Comparison of ENCODE assay signal across 10 mouse cellular contexts in the genomic region with DNA sequence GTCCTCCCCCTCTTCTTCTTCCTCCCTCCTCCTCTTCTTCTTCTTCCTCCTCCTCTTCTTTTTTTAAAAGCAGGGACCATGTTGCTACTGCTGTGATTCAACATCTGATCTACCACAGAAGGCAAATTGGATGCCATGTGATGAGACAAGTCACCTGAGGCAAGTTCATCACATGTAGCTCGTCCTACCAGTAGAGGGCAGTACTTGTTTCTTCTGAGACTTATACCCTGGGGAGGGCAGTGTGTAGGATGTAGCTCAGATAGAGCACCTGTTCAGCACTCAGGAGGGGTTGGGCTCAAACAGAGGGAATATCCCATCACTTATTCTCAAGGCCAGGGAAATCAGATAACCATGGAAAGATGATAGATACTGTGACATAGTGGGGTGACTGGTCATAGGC. TPM values are rescaled to one million over a fixed set of nuclear protein-coding genes. Genes with fewer than 3 reads are reported as not detected.
DNase-seq lines count a peak whose midpoint lies in the region; ATAC-seq and TF ChIP-seq lines count a peak whose summit lies in the region.
"Had no signal": no experiment of that assay in that cellular context is flagged by ENCODE, and none has a peak within 500 bp of the region (broad histone marks: within the 10 kb centered on the region; RNA-seq: fewer than 3 reads in every experiment).

No protein-coding gene starts in this region.

- H3K9me3 ChIP-seq in ES-Bruce4 (replicated peaks; ENCODE audit: control insufficient read depth, insufficient read depth, low read length, poor library complexity, severe bottlenecking), result no peaks in the 10 kb centered on the region
- H3K9me3 ChIP-seq in lung, embryonic 14.5 days (ENCODE audit: low read depth, low read length), result no peaks in the 10 kb centered on the region
- H3K9me3 ChIP-seq in forebrain, embryonic 11.5 days (ENCODE audit: control insufficient read depth, low read length), result no peaks in the 10 kb centered on the region
- H3K9me3 ChIP-seq: limb, embryonic 15.5 days had no signal

- no peak overlapping the region for H3K4me2 ChIP-seq in lung, embryonic 14.5 days
- H3K4me2 ChIP-seq in forebrain, embryonic 11.5 days (ENCODE audit: low read depth, low read length, severe bottlenecking), result no peak overlapping the region
- H3K4me2 ChIP-seq: limb, embryonic 15.5 days had no signal

- peak; percentile 20 to 24 for DNase-seq in kidney, postnatal 36 days
- DNase-seq in kidney, postnatal 4 days, result no peak
- peak; percentile 2 for DNase-seq in T-cell, adult 2 months (ENCODE audit: low spot score)
- DNase-seq in lung, embryonic 14.5 days, result peak; percentile 34
- DNase-seq in forebrain, embryonic 11.5 days (ENCODE audit: low spot score), result no peak
- DNase-seq in testis, postnatal 14 days (ENCODE audit: low spot score), result no peak
- DNase-seq: cerebellum, postnatal 14 days had no signal

- H3K4me1 ChIP-seq in ES-Bruce4 (ENCODE audit: control insufficient read depth, insufficient read depth, low read length), result no peaks in the 10 kb centered on the region
- H3K4me1 ChIP-seq in lung, embryonic 14.5 days (ENCODE audit: insufficient read depth), result no peaks in the 10 kb centered on the region
- H3K4me1 ChIP-seq in forebrain, embryonic 11.5 days (replicated peaks; ENCODE audit: control insufficient read depth, insufficient read depth, low read length), result no peaks in the 10 kb centered on the region
- H3K4me1 ChIP-seq: limb, embryonic 15.5 days had no signal

- TF ChIP-seq POLR2A in ES-Bruce4 (IDR thresholded peaks at IDR 0.05; ENCODE audit: insufficient read depth, low read length), result no peak

- no peak overlapping the region for H3K9ac ChIP-seq in ES-Bruce4 (ENCODE audit: low read depth, poor library complexity, severe bottlenecking)
- no peak overlapping the region for H3K9ac ChIP-seq in lung, embryonic 14.5 days
- no peak overlapping the region for H3K9ac ChIP-seq in forebrain, embryonic 11.5 days (ENCODE audit: low read length)
- H3K9ac ChIP-seq: limb, embryonic 15.5 days had no signal

- no peak overlapping the region for H3K27ac ChIP-seq in ES-Bruce4 (ENCODE audit: insufficient read depth, low read length)
- no peak overlapping the region for H3K27ac ChIP-seq in lung, embryonic 14.5 days (ENCODE audit: low read depth)
- no peak overlapping the region for H3K27ac ChIP-seq in forebrain, embryonic 11.5 days (ENCODE audit: low read depth, low read length)
- H3K27ac ChIP-seq: limb, embryonic 15.5 days had no signal

- no peak for TF ChIP-seq EP300 in ES-Bruce4 (IDR thresholded peaks at IDR 0.05; ENCODE audit: insufficient read depth, low read depth, low read length)

- 25% methylated on average over 1 of the region's 1 CpGs for WGBS in lung, embryonic 14.5 days
- 66% methylated on average over 1 of the region's 1 CpGs for WGBS in forebrain, embryonic 11.5 days

- H3K27me3 ChIP-seq in ES-Bruce4 (ENCODE audit: control insufficient read depth, insufficient read depth, low read length, poor library complexity, severe bottlenecking), result no peaks in the 10 kb centered on the region
- no peaks in the 10 kb centered on the region for H3K27me3 ChIP-seq in lung, embryonic 14.5 days (ENCODE audit: insufficient read depth, low read length)
- H3K27me3 ChIP-seq in forebrain, embryonic 11.5 days (ENCODE audit: control insufficient read depth, insufficient read depth, low read length), result no peaks in the 10 kb centered on the region
- H3K27me3 ChIP-seq: limb, embryonic 15.5 days had no signal

- peak; percentile 38 for TF ChIP-seq CTCF in ES-Bruce4 (IDR thresholded peaks at IDR 0.05; ENCODE audit: low read depth, low read length)
- peak; percentile 40 for TF ChIP-seq CTCF in lung, embryonic 14.5 days (IDR thresholded peaks at IDR 0.05; ENCODE audit: low read depth)

- ATAC-seq in lung, embryonic 14.5 days (ENCODE audit: insufficient read depth), result no peak
- ATAC-seq in forebrain, embryonic 11.5 days (replicated peaks; ENCODE audit: low FRiP score), result no peak
- ATAC-seq in frontal cortex, adult (ENCODE audit: low TSS enrichment), result no peak

- H3K36me3 ChIP-seq in ES-Bruce4 (ENCODE audit: control insufficient read depth, insufficient read depth, low read length, poor library complexity, severe bottlenecking), result no peaks in the 10 kb centered on the region
- no peaks in the 10 kb centered on the region for H3K36me3 ChIP-seq in lung, embryonic 14.5 days (ENCODE audit: insufficient read depth)
- no peaks in the 10 kb centered on the region for H3K36me3 ChIP-seq in forebrain, embryonic 11.5 days (ENCODE audit: control insufficient read depth, insufficient read depth, low read length)
- H3K36me3 ChIP-seq: limb, embryonic 15.5 days had no signal

- H3K4me3 ChIP-seq in ES-Bruce4 (ENCODE audit: low read depth, low read length), result no peak overlapping the region
- no peak overlapping the region for H3K4me3 ChIP-seq in lung, embryonic 14.5 days (ENCODE audit: low read depth, low read length)
- H3K4me3 ChIP-seq in forebrain, embryonic 11.5 days (ENCODE audit: low read depth, low read length), result no peak overlapping the region
- H3K4me3 ChIP-seq: limb, embryonic 15.5 days had no signal

RNA-seq across cellular contexts. Expression of a gene that starts 40.3 kb away (rescaled TPM):
- polyA plus RNA-seq in ES-Bruce4 (2011; ENCODE audit: insufficient read depth, insufficient read length, low read depth, missing spikeins), result not detected in 2 replicates
- polyA plus RNA-seq in lung, embryonic 14.5 days (2014; fragmentation: Nextera tagmentation; extraction: Ambion mirVana), result not detected in 2 replicates
- polyA plus RNA-seq in forebrain, embryonic 11.5 days (2014; fragmentation: Nextera tagmentation; extraction: Ambion mirVana), result not detected in 2 replicates
- polyA plus RNA-seq: limb, embryonic 15.5 days had no signal

RNA-seq across cellular contexts. Expression of a gene that starts 59.6 kb away (rescaled TPM):
- polyA plus RNA-seq in ES-Bruce4 (2011; ENCODE audit: insufficient read depth, insufficient read length, low read depth, missing spikeins), result not detected in 2 replicates
- polyA plus RNA-seq in lung, embryonic 14.5 days (2014; fragmentation: Nextera tagmentation; extraction: Ambion mirVana), result not detected in 2 replicates
- 0.16 TPM in 1 of 2 replicates, not detected in the other for polyA plus RNA-seq in forebrain, embryonic 11.5 days (2014; fragmentation: Nextera tagmentation; extraction: Ambion mirVana)

Comparison
In these comparisons a context has a peak if more than half of its experiments do, and no peak if none do; other contexts are left out.
1. DNase-seq: peak in kidney, postnatal 36 days (2 of 2), T-cell, adult 2 months (single experiment) and lung, embryonic 14.5 days (single experiment); none in kidney, postnatal 4 days (0 of 2), forebrain, embryonic 11.5 days (single experiment) and testis, postnatal 14 days (single experiment).